Mouse (Mus musculus): ENCODE data around the gene Fam57a. TPM values are rescaled to one million over a fixed set of nuclear protein-coding genes. Genes with fewer than 3 reads are reported as not detected.

Gene Fam57a
- 3.7 and 4.2 TPM in 2 replicates for polyA plus RNA-seq (2015; fragmentation: Nextera tagmentation; extraction: Ambion mirVana)

DNA sequence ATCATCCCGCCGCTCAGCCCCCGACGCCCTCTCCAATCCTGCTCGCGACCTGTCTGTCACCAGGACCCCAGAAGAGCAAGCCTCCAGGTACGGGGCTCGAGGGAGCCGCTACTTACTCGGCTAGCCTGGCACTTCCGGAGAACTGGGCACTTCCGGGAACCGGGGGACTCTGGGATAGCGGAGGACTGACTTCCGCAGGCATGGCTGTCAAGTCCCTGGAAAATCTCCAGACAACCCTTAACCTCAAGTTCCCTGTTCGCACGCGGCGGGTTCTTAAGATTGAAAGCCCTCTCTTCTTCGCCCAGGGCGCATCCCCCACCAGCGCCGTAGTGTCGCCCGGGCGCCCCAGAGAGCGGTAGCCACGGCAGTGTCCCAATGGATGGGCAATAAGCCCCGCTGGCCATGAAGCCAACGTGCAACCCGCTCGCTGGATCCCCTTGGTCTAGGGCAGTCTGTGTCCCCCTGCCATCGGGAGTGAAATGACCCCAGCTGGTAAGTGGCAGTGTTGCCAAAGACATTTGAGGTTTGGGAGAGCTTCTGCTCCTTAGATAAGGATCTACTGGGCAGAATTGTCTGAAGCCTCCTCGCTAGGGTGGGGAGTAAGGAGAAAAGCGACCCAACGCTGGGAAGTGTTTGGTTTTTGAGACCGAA, at the start of gene Fam57a, which contains the start of gene Vps53:
TSS of gene Fam57a (plus strand) at position 177 of the 651 bp plus-strand sequence.
TSS of gene Vps53 (minus strand) at position 153 of the 651 bp plus-strand sequence.
- Histone ChIP-seq H3K9ac (peak within 1 kb of the TSS; percentile 85), H3K27me3 (no peaks in the 10 kb centered on the region), H3K4me2 (peak within 1 kb of the TSS; percentile 88), H3K36me3 (replicated peaks) (peaks cover 16% of the 10 kb centered on the region; the same call in 1 of the 2 replicates), H3K27ac (replicated peaks) (peak within 1 kb of the TSS; percentile 73), H3K4me1 (replicated peaks) (peaks cover 15% of the 10 kb centered on the region), H3K9me3 (replicated peaks) (no peaks in the 10 kb centered on the region), H3K4me3 (replicated peaks) (peak within 1 kb of the TSS; percentile 81)
- peak; percentile 87 for ATAC-seq (ENCODE audit: insufficient read depth)
- under 1% methylated on average over 37 of the region's 37 CpGs for WGBS (ENCODE audit: insufficient replicate concordance)

DNA sequence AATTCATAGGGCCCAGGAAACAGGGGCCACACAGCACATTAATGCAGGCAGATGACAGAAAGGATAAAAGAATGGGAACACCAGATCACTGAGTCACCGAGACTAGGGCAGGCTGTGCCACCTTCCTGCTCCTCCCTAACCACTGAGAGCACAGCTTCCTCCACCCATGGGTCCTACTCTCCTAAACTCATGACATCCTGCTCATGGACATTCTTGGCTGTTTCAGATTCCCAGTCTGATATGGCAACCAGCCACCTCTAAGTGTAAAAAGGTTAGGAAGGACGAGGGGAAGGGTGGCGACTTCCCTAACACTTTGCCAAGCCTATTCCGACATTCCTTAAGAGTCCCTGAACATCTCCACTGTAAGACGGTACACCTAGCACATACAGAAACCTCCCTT, 48.6 kb upstream of the Fam57a start:
- H3K27ac ChIP-seq (replicated peaks), result no peak overlapping the region
- ATAC-seq (ENCODE audit: insufficient read depth), result no peak
- 47% methylated on average over 5 of the region's 5 CpGs for WGBS (ENCODE audit: insufficient replicate concordance)

DNA sequence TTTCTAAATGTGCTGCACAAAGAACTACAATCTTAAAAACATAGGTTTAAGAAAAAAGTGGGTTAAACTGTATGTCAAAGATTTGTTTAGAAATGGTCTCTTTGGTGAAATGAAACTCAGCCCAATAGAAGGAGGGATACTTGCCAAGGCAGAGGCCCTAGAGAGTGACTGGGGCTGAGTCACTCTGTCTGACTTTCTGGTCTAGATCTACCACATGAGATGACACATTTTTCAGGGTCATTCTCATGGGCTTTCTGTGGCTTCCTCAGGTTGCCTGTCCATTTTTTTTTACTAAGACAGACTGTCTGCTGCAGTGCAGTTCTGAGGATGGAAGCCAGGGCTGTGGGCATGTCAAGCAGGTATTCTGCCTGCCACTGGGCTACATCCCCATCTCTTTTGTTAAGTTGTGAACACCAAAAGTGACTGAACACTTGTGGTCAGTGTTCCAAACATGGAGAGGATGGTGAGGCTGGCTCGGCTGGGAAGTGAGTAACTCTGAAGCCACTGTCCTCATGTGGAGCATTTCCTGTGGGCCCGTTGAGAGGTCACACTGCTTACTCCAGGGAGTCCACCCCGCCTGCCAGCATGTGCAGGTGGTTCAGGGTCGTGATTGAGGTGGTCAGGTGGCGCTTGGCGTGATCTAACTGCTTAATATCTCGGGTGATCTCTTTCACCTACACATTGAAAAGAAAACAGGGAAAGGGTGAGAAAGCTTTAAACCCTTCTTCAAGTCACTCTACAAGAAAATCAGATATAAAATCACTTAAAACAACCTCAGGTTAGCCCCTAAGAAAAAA, 43.6 kb upstream of the Fam57a start:
- WGBS (ENCODE audit: insufficient replicate concordance), result 67% methylated on average over 7 of the region's 7 CpGs
- Histone ChIP-seq H3K9ac (no peak overlapping the region), H3K27ac (replicated peaks) (no peak overlapping the region), H3K27me3 (no peaks in the 10 kb centered on the region), H3K4me2 (no peak overlapping the region), H3K4me3 (replicated peaks) (no peak overlapping the region), H3K36me3 (replicated peaks) (peaks cover 19% of the 10 kb centered on the region), H3K9me3 (replicated peaks) (no peaks in the 10 kb centered on the region), H3K4me1 (replicated peaks) (no peaks in the 10 kb centered on the region)
- ATAC-seq (ENCODE audit: insufficient read depth), result no peak

More for the DNA sequence above, 48.6 kb upstream of the Fam57a start:
- Histone ChIP-seq H3K9ac (no peak overlapping the region), H3K4me3 (replicated peaks) (no peak overlapping the region), H3K36me3 (replicated peaks) (peaks cover 17% of the 10 kb centered on the region), H3K27me3 (no peaks in the 10 kb centered on the region), H3K4me1 (replicated peaks) (no peaks in the 10 kb centered on the region; the same call in 1 of the 2 replicates), H3K9me3 (replicated peaks) (no peaks in the 10 kb centered on the region), H3K4me2 (no peak overlapping the region)

DNA sequence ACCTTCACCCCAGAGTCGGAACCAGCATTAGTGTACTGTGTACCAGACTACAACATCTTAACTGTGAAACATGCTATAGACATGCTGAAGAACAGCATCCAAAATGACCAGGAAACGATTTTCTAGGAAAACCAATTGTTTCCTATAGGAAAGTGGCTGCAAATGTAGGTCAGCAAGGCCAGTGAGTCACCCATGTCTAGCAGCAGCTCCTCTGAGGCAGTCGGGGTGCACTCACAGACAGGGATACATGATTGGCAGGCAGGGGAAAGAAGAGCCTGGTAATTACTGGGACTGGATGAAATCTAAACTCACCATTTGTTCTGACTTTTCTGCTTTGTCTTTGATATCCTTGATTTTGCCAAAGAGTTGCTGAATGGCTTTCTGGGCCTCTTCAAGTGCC, 41.5 kb upstream of the Fam57a start:
- H3K27me3 ChIP-seq, result no peaks in the 10 kb centered on the region
- no peaks in the 10 kb centered on the region for H3K4me1 ChIP-seq (replicated peaks)
- no peak overlapping the region for H3K27ac ChIP-seq (replicated peaks)
- no peak overlapping the region for H3K9ac ChIP-seq
- H3K4me3 ChIP-seq (replicated peaks), result no peak overlapping the region
- ATAC-seq (ENCODE audit: insufficient read depth), result no peak
- H3K4me2 ChIP-seq, result no peak overlapping the region
- peaks cover 16% of the 10 kb centered on the region for H3K36me3 ChIP-seq (replicated peaks)
- no peaks in the 10 kb centered on the region for H3K9me3 ChIP-seq (replicated peaks)
- WGBS (ENCODE audit: insufficient replicate concordance), result 60% methylated on average over 3 of the region's 3 CpGs

DNA sequence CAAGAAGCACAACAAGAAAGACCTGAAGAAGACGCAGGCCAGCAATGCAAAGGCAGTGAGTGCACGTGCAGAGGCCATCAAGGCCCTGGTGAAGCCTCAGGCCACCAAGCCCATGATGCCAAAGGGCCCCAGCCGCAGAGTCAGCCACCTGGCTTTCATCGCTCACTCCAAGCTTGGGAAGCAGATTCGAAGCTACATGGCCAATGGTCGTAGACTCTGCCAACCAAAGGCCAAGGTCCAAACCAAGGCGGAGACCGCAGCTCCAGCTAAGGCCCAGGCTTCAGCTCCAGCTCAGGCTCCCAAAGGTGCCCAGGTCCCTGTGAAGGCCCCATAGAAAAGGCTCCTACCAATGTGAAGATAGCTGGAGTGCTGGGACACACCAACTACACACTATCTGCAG, 35.1 kb upstream of the Fam57a start:
- Histone ChIP-seq H3K9me3 (replicated peaks) (no peaks in the 10 kb centered on the region), H3K27ac (replicated peaks) (no peak overlapping the region), H3K36me3 (replicated peaks) (no peaks in the 10 kb centered on the region), H3K9ac (no peak overlapping the region), H3K4me3 (replicated peaks) (no peak overlapping the region), H3K27me3 (no peaks in the 10 kb centered on the region), H3K4me1 (replicated peaks) (no peaks in the 10 kb centered on the region), H3K4me2 (no peak overlapping the region)
- 81% methylated on average over 8 of the region's 8 CpGs for WGBS (ENCODE audit: insufficient replicate concordance)
- ATAC-seq (ENCODE audit: insufficient read depth), result no peak

DNA sequence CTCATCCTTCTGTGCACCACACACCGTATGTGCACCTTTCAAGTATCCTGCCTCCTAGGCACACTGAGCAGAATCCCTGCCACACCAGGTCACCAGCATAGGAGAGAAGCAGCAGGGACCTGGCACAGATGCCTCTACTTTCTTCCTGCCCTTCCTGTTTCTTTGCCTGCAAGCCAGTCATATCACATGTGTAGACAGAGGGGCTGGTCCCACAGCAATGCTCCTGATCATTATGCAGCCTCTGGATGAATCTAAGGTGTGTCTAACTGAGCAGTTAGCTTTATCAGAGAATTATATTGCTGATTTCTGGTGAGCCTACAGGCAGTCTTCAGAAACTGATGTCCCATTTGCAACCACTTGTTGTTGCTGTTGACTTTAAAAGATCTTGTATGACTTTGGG, 34.3 kb upstream of the Fam57a start:
- Histone ChIP-seq H3K9me3 (replicated peaks) (no peaks in the 10 kb centered on the region), H3K36me3 (replicated peaks) (no peaks in the 10 kb centered on the region), H3K4me1 (replicated peaks) (no peaks in the 10 kb centered on the region), H3K9ac (no peak overlapping the region), H3K27ac (replicated peaks) (no peak overlapping the region), H3K4me3 (replicated peaks) (no peak overlapping the region), H3K27me3 (no peaks in the 10 kb centered on the region), H3K4me2 (no peak overlapping the region)
- no peak for ATAC-seq (ENCODE audit: insufficient read depth)
- WGBS (ENCODE audit: insufficient replicate concordance), result 86% methylated on average over 1 of the region's 1 CpGs

DNA sequence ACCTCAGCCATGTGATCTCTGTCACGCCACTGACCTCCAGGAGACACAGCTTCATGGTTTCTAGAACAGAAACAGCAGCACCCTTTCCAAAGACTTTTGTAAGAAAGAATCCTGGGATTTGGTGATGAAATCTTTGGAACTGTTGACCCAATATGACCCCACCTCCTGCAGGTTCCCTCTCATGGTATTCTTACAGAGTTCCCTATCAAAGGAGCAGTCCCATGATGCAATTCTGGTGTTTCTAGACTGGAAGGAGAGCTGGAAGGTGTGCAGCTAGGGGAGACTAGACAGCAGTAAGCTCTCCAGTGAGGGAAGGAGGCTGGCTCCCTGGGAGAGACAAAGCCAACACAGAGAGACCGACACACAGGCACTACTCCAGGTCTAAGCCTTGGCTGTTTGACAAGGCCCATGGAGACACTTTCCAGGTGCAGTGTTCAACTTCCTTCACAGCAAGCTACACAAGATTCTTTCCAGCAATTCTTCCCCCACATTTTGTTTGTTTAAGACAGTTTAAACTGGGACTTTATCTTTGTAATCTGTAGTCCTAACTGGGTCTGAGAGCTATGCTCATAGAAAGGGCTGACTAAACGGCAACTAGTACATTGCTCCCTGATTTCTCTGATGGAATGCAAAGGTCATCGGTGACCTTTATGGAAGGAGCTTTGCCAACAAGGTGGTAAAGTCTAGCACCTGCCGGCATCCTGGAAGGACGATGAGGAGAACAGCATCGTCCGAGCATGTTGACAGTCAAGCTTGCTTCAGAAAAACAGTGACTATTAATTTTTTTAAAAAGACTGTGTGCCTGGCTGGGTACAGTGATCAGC, 33.1 kb upstream of the Fam57a start:
- no peak overlapping the region for H3K9ac ChIP-seq
- no peak overlapping the region for H3K27ac ChIP-seq (replicated peaks)
- no peaks in the 10 kb centered on the region for H3K9me3 ChIP-seq (replicated peaks)
- no peak for ATAC-seq (ENCODE audit: insufficient read depth)
- no peak overlapping the region for H3K4me3 ChIP-seq (replicated peaks)
- H3K27me3 ChIP-seq, result no peaks in the 10 kb centered on the region
- WGBS (ENCODE audit: insufficient replicate concordance), result 74% methylated on average over 8 of the region's 8 CpGs
- H3K36me3 ChIP-seq (replicated peaks), result no peaks in the 10 kb centered on the region
- no peaks in the 10 kb centered on the region for H3K4me1 ChIP-seq (replicated peaks)
- no peak overlapping the region for H3K4me2 ChIP-seq

DNA sequence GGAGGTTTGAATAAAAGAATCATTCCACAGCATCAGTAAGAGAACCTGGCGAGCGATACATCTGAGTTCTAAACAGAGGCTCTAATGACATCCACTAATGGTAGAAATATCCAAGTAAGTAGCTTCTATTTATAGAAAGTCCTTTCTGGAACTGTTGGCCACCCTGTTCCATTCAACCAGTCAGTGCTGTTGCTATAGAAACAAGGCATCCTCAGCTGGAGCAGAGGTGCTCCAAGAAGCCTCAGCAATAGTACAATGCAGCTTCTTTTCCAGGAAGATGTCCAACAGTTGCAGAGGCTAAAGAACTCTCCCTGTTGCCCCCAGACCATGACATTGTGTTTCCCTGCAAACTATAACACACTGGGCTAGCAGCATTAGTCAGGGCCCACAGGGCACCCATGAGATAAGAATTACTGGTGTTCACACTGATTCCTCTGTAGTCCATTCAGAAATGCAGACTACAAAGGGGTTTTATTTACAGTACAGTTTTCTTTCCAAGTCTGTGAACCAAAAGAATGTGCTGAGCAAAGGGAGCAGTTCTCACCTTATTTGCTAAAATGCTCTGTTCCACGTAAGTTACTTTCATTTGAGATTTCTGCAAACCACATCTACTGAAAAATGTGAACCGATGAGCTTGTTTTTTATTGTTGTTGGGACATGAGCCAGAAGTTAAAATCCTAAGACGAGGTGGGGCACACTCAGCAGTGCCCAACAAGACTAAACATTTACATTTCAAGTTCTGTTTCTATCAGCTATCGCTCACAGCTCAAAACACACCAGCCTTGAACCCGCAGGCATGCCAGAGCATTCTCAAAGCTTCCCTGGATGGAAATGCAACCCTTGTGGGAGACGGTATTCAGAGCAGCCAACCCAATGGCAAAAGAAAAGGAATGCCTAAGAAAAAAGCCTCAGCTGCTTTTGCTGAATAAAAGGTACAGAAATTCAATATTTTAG, 31.1 kb upstream of the Fam57a start:
- Histone ChIP-seq H3K27ac (replicated peaks) (no peak overlapping the region), H3K4me3 (replicated peaks) (no peak overlapping the region), H3K9me3 (replicated peaks) (no peaks in the 10 kb centered on the region), H3K27me3 (no peaks in the 10 kb centered on the region), H3K36me3 (replicated peaks) (0 out of 2 replicates have a peak, but pooled peaks cover 3% of the 10 kb centered on the region), H3K9ac (no peak overlapping the region), H3K4me2 (no peak overlapping the region), H3K4me1 (replicated peaks) (no peaks in the 10 kb centered on the region)
- ATAC-seq (ENCODE audit: insufficient read depth), result no peak
- 73% methylated on average over 8 of the region's 8 CpGs for WGBS (ENCODE audit: insufficient replicate concordance)

DNA sequence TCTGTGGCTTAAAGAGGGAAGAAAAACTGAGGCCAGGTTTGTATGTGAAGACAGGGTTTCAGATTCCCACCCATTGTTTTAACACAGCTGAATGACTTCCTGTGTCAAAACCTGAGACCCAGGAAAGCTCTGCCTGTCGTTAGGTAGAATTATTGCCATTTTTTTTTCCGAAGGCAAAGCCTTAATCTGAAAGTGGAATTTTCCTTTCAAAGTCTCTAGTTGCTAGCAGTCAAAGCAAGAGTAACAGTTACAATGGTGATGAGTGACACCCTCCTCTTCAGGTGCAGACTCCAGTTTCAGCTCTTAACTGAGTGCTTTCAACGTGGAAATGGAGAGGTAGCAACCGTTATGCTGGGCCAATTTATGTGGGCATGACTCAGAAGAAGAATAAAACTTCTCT, 28.5 kb upstream of the Fam57a start:
- ATAC-seq (ENCODE audit: insufficient read depth), result no peak
- no peaks in the 10 kb centered on the region for H3K27me3 ChIP-seq
- 0 out of 2 replicates have a peak, but pooled peaks cover 9% of the 10 kb centered on the region for H3K36me3 ChIP-seq (replicated peaks)
- H3K4me2 ChIP-seq, result no peak overlapping the region
- no peaks in the 10 kb centered on the region for H3K9me3 ChIP-seq (replicated peaks)
- H3K4me1 ChIP-seq (replicated peaks), result no peaks in the 10 kb centered on the region
- WGBS (ENCODE audit: insufficient replicate concordance), result 50% methylated on average over 4 of the region's 4 CpGs
- no peak overlapping the region for H3K4me3 ChIP-seq (replicated peaks)
- H3K9ac ChIP-seq, result no peak overlapping the region
- H3K27ac ChIP-seq (replicated peaks), result no peak overlapping the region

DNA sequence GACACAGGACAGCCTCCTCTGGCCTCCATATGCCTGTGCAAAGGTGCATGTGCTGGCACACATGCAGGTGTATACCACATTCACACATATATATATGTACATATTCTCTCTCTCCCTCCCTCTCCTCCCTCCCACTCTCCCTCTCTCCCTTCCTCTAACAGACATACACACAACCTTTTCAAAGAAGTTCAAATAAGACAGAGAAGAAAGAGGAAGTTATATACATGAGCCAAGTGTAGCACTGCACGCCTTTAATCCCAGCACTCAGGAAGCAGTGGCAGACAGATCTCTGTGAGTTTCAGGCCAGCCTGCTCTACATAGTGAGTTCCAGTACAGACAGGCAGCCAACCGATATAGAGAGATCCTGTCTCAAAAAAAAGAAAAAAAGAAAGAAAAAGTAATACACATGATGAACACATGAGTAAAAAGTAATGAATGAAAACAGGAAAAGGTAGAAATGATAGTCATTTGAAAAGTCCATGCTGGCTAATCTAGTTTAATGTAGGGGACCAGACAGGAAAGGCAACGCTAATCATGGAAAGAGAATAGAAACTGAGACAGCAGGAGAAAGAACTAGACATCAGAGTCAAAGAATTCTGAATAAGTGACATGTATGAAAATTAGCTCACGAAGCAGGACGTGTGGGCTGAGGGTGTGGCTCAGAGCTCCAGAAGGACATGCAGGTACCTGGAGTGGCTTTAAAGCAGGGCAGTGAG, 26.1 kb upstream of the Fam57a start:
- H3K4me1 ChIP-seq (replicated peaks), result no peaks in the 10 kb centered on the region
- 53% methylated on average over 5 of the region's 5 CpGs for WGBS (ENCODE audit: insufficient replicate concordance)
- no peak overlapping the region for H3K4me3 ChIP-seq (replicated peaks)
- H3K36me3 ChIP-seq (replicated peaks), result peaks cover 18% of the 10 kb centered on the region; the same call in 1 of the 2 replicates
- no peaks in the 10 kb centered on the region for H3K9me3 ChIP-seq (replicated peaks)
- no peak overlapping the region for H3K27ac ChIP-seq (replicated peaks)
- ATAC-seq (ENCODE audit: insufficient read depth), result no peak
- no peak overlapping the region for H3K9ac ChIP-seq
- H3K4me2 ChIP-seq, result no peak overlapping the region
- H3K27me3 ChIP-seq, result no peaks in the 10 kb centered on the region
